Mouse (Mus musculus): ENCODE results near the gene Flot1.

- TF ChIP-seq CTCF (IDR thresholded peaks at IDR 0.05; ENCODE audit: low read depth, low read length) (no peak), POLR2A (IDR thresholded peaks at IDR 0.05; ENCODE audit: extremely low read depth, insufficient read depth, low read length) (no peak)
Measured at GRCm38 (mm10) chr17:35821439-35822430, 1.3 kb upstream of the Flot1 start, which contains the start of gene Ier3.

Data from liver, adult 2 months (tissue).